ENCODE assay signal across 16 mouse cellular contexts in genomic region chr16:44103806-44104766, GRCm38 (mm10). TPM values are rescaled to one million over a fixed set of nuclear protein-coding genes. Genes with fewer than 3 reads are reported as not detected.
A peak's percentile ranks its signal among the peaks of the same experiment; 100 is the strongest.
DNase-seq lines count a peak whose midpoint lies in the region; ATAC-seq and TF ChIP-seq lines count a peak whose summit lies in the region.
"Had no signal": no experiment of that assay in that cellular context is flagged by ENCODE, and none has a peak within 500 bp of the region (broad histone marks: within the 10 kb centered on the region; RNA-seq: fewer than 3 reads in every experiment).

No protein-coding gene starts in this region.

- no peak for ATAC-seq in limb, embryonic 13.5 days (ENCODE audit: low FRiP score, low read depth)
- peak; percentile 72 for ATAC-seq in granulocyte monocyte progenitor cell, adult 5-6 weeks (replicated peaks; ENCODE audit: poor library complexity, severe bottlenecking)
- ATAC-seq: forebrain, embryonic 13.5 days had no signal

- TF ChIP-seq EP300 in CH12.LX (IDR thresholded peaks at IDR 0.05; ENCODE audit: low read length), result no peak

- H3K36me3 ChIP-seq in limb, embryonic 13.5 days, result peaks cover 68% of the 10 kb centered on the region
- H3K36me3 ChIP-seq in limb, embryonic 10.5 days, result peaks cover 79% of the 10 kb centered on the region
- H3K36me3 ChIP-seq in CH12.LX (replicated peaks in 1 of 2; ENCODE audit: control insufficient read depth in 1 of 2, insufficient read depth in 1 of 2, low read length in 1 of 2), result peaks cover 53 to 86% of the 10 kb centered on the region in 2 experiments

- 85% methylated on average over 18 of the region's 18 CpGs for whole genome bisulfite sequencing in limb, embryonic 13.5 days
- WGBS in limb, embryonic 10.5 days, result 90% methylated on average over 18 of the region's 18 CpGs

- no peaks in the 10 kb centered on the region for H3K27me3 ChIP-seq in limb, embryonic 13.5 days
- no peaks in the 10 kb centered on the region for H3K27me3 ChIP-seq in limb, embryonic 10.5 days (ENCODE audit: low read depth, poor library complexity, severe bottlenecking)
- H3K27me3 ChIP-seq in CH12.LX (replicated peaks), result no peaks in the 10 kb centered on the region
- H3K27me3 ChIP-seq: forebrain, embryonic 13.5 days; heart, embryonic 12.5 days; hindbrain, embryonic 13.5 days; liver, embryonic 13.5 days; neural tube, embryonic 12.5 days; stomach, embryonic 15.5 days had no signal

- H3K4me2 ChIP-seq in limb, embryonic 13.5 days (replicated peaks), result no peak overlapping the region
- H3K4me2 ChIP-seq in CH12.LX (ENCODE audit: insufficient read depth, low read depth, poor library complexity, severe bottlenecking), result no peak overlapping the region
- H3K4me2 ChIP-seq: forebrain, embryonic 13.5 days; heart, embryonic 12.5 days; hindbrain, embryonic 13.5 days; liver, embryonic 13.5 days; neural tube, embryonic 12.5 days; stomach, embryonic 15.5 days had no signal

- TF ChIP-seq CTCF in CH12.LX (conservative IDR thresholded peaks at IDR 0.05 in 1 of 2, IDR thresholded peaks at IDR 0.05 in 1 of 2; ENCODE audit: low read depth in 2 of 2, low read length in 2 of 2), result peak; percentile 27 to 30; a peak in 2 of 4 replicates

- no peak for DNase-seq in limb, embryonic 10.5 days (ENCODE audit: low spot score)
- no peak for DNase-seq in CH12.LX (ENCODE audit: extremely low read depth)
- DNase-seq in R1 (ENCODE audit: low read depth, low spot score), result peak; percentile 61
- DNase-seq in cerebellum, adult 9-10 months, result no peak
- no peak for DNase-seq in urinary bladder, postnatal 36 days (ENCODE audit: low spot score in 2 of 2)
- DNase-seq in layer of hippocampus, postnatal 10 days (ENCODE audit: low spot score in 2 of 2), result no peak
- DNase-seq: cerebellum, postnatal 36 days; liver, embryonic 13.5 days had no signal

- H3K79me2 ChIP-seq in CH12.LX (replicated peaks; ENCODE audit: control insufficient read depth, extremely low read depth, insufficient read depth, poor library complexity, severe bottlenecking), result no peaks in the 10 kb centered on the region

- TF ChIP-seq POLR2A in CH12.LX (IDR thresholded peaks at IDR 0.05; ENCODE audit: low read depth, low read length), result no peak

- dilution Hi-C loops in CH12.LX (cut with MboI; ENCODE audit: extremely low pct_ligation_motif_present, extremely low pct_unique_long_range_greater_than_20kb, low sequenced_read_pairs), result no loop called here

- no peaks in the 10 kb centered on the region for H3K9me3 ChIP-seq in limb, embryonic 13.5 days
- no peaks in the 10 kb centered on the region for H3K9me3 ChIP-seq in limb, embryonic 10.5 days (replicated peaks)
- no peaks in the 10 kb centered on the region for H3K9me3 ChIP-seq in CH12.LX (replicated peaks; ENCODE audit: low read length)
- H3K9me3 ChIP-seq: forebrain, embryonic 13.5 days; heart, embryonic 12.5 days; hindbrain, embryonic 13.5 days; liver, embryonic 13.5 days; midbrain, embryonic 10.5 days; neural tube, embryonic 12.5 days; stomach, embryonic 15.5 days had no signal

- no peak overlapping the region for H3K9ac ChIP-seq in limb, embryonic 13.5 days
- H3K9ac ChIP-seq in CH12.LX (ENCODE audit: insufficient read depth, low read depth), result no peak overlapping the region
- H3K9ac ChIP-seq: forebrain, embryonic 13.5 days; heart, embryonic 12.5 days; hindbrain, embryonic 13.5 days; liver, embryonic 13.5 days; neural tube, embryonic 12.5 days; stomach, embryonic 15.5 days had no signal

- no peak for TF ChIP-seq RAD21 in CH12.LX (IDR thresholded peaks at IDR 0.05; ENCODE audit: low read depth, low read length)

- no peak overlapping the region for H3K4me3 ChIP-seq in limb, embryonic 13.5 days
- H3K4me3 ChIP-seq in limb, embryonic 10.5 days, result no peak overlapping the region
- no peak overlapping the region for H3K4me3 ChIP-seq in CH12.LX (replicated peaks in 1 of 3; ENCODE audit: low read depth in 2 of 3, low read length in 2 of 3, poor library complexity in 1 of 3)
- H3K4me3 ChIP-seq: forebrain, embryonic 13.5 days; heart, embryonic 12.5 days; hindbrain, embryonic 13.5 days; liver, embryonic 13.5 days; midbrain, embryonic 10.5 days; neural tube, embryonic 12.5 days; stomach, embryonic 15.5 days had no signal

- in situ Hi-C loops in CH12.LX (cut with MboI; ENCODE audit: low pct_ligation_motif_present, low pct_unique_long_range_greater_than_20kb, low sequenced_read_pairs), result no loop called here

- peak overlapping the region; percentile 28; the same call in 1 of the 2 replicates for H3K27ac ChIP-seq in limb, embryonic 13.5 days
- H3K27ac ChIP-seq in limb, embryonic 10.5 days, result no peak overlapping the region
- H3K27ac ChIP-seq in CH12.LX (ENCODE audit: insufficient read depth, low read depth), result no peak overlapping the region
- H3K27ac ChIP-seq: forebrain, embryonic 13.5 days; hindbrain, embryonic 13.5 days; liver, embryonic 13.5 days; midbrain, embryonic 10.5 days; neural tube, embryonic 12.5 days; stomach, embryonic 15.5 days had no signal

- no peaks in the 10 kb centered on the region for H3K4me1 ChIP-seq in limb, embryonic 13.5 days
- H3K4me1 ChIP-seq in limb, embryonic 10.5 days, result no peaks in the 10 kb centered on the region
- no peaks in the 10 kb centered on the region; a peak in 1 of 4 replicates for H3K4me1 ChIP-seq in CH12.LX (ENCODE audit: control insufficient read depth in 1 of 2, insufficient read depth in 2 of 2)
- H3K4me1 ChIP-seq: forebrain, embryonic 13.5 days; heart, embryonic 12.5 days; hindbrain, embryonic 13.5 days; liver, embryonic 13.5 days; midbrain, embryonic 10.5 days; neural tube, embryonic 12.5 days; stomach, embryonic 15.5 days had no signal

TF ChIP-seq in CH12.LX, 34 proteins besides CTCF, POLR2A, EP300 and RAD21:
- TF ChIP-seq ZC3H11A (IDR thresholded peaks at IDR 0.05; ENCODE audit: low read depth, low read length) (no peak), POLR2AphosphoS2 (IDR thresholded peaks at IDR 0.05; ENCODE audit: low read depth, low read length) (no peak), ETS1 (conservative IDR thresholded peaks at IDR 0.05; ENCODE audit: low read depth, low read length) (no peak), E2F4 (IDR thresholded peaks at IDR 0.05; ENCODE audit: insufficient replicate concordance, low read depth, low read length) (no peak), CHD2 (IDR thresholded peaks at IDR 0.05; ENCODE audit: low read length) (no peak), MXI1 (IDR thresholded peaks at IDR 0.05; ENCODE audit: low read depth, low read length) (no peak), JUND (conservative IDR thresholded peaks at IDR 0.05; ENCODE audit: low read depth, low read length) (no peak), HCFC1 (IDR thresholded peaks at IDR 0.05; ENCODE audit: low read depth, low read length) (no peak), ELF1 (IDR thresholded peaks at IDR 0.05; ENCODE audit: low read depth, low read length) (no peak), JUN (IDR thresholded peaks at IDR 0.05; ENCODE audit: insufficient read depth, low read depth, low read length) (no peak), CHD1 (IDR thresholded peaks at IDR 0.05; ENCODE audit: low read depth, low read length) (no peak), SIN3A (IDR thresholded peaks at IDR 0.05; ENCODE audit: low read length) (no peak), TBP (conservative IDR thresholded peaks at IDR 0.05; ENCODE audit: low read depth, low read length) (no peak), KAT2A (IDR thresholded peaks at IDR 0.05; ENCODE audit: insufficient replicate concordance, low read length) (no peak), ZMIZ1 (IDR thresholded peaks at IDR 0.05; ENCODE audit: low read depth, low read length) (no peak), UBTF (IDR thresholded peaks at IDR 0.05; ENCODE audit: low read depth, low read length) (no peak), MAX (IDR thresholded peaks at IDR 0.05; ENCODE audit: low read length) (no peak), MAFK (IDR thresholded peaks at IDR 0.05; ENCODE audit: insufficient replicate concordance, low read length) (no peak), MEF2A (IDR thresholded peaks at IDR 0.05; ENCODE audit: borderline replicate concordance, low read depth, low read length) (no peak)

RNA-seq across cellular contexts. Expression of gene Atp6v1a, which starts 35.4 kb away (rescaled TPM):
- polyA plus RNA-seq in limb, embryonic 13.5 days (2015; fragmentation: Nextera tagmentation; extraction: Ambion mirVana), result 44.2 and 46.2 TPM in 2 replicates
- 32.6 and 34.4 TPM in 2 replicates for polyA plus RNA-seq in limb, embryonic 10.5 days (2016; fragmentation: Nextera tagmentation; extraction: Ambion mirVana)
- total RNA-seq in CH12.LX (2012; rRNA removed), result 72.4 and 78.5 TPM in 2 replicates
- total RNA-seq in CH12.LX (2014; rRNA removed), result 104 and 113 TPM in 2 replicates
- polyA plus RNA-seq in CH12.LX (2012; ENCODE audit: insufficient read length, low read depth), result 71.2 and 75.0 TPM in 2 replicates
- 34.9 and 41.3 TPM in 2 replicates for total RNA-seq in granulocyte monocyte progenitor cell, adult 5-6 weeks (2014; fragmentation: Nextera tagmentation)
- total RNA-seq in granulocyte monocyte progenitor cell, adult 5-6 weeks (2017), result 66.0 and 90.2 TPM in 2 replicates
- 100 to 1,000 TPM; 360 to 444 TPM for total RNA-seq in layer of hippocampus, postnatal 10 days (2021)

RNA-seq across cellular contexts. Expression of gene Naa50, which starts 35.5 kb away (rescaled TPM):
- polyA plus RNA-seq in limb, embryonic 13.5 days (2015; fragmentation: Nextera tagmentation; extraction: Ambion mirVana), result 116 and 122 TPM in 2 replicates
- polyA plus RNA-seq in limb, embryonic 10.5 days (2016; fragmentation: Nextera tagmentation; extraction: Ambion mirVana), result 138 and 141 TPM in 2 replicates
- total RNA-seq in CH12.LX (2012; rRNA removed) (40.1 and 57.5 TPM in 2 replicates), CH12.LX (2014; rRNA removed) (121 and 122 TPM in 2 replicates)
- 186 and 200 TPM in 2 replicates for polyA plus RNA-seq in CH12.LX (2012; ENCODE audit: insufficient read length, low read depth)
- 91.4 and 104 TPM in 2 replicates for total RNA-seq in granulocyte monocyte progenitor cell, adult 5-6 weeks (2014; fragmentation: Nextera tagmentation)
- total RNA-seq in granulocyte monocyte progenitor cell, adult 5-6 weeks (2017), result 121 and 139 TPM in 2 replicates
- 10 to 100 TPM; 53.4 to 54.8 TPM for total RNA-seq in layer of hippocampus, postnatal 10 days (2021)

RNA-seq across cellular contexts. Expression of gene Gramd1c, which starts 40.9 kb away (rescaled TPM):
- polyA plus RNA-seq in limb, embryonic 13.5 days (2015; fragmentation: Nextera tagmentation; extraction: Ambion mirVana), result 6.6 and 7.0 TPM in 2 replicates
- polyA plus RNA-seq in limb, embryonic 10.5 days (2016; fragmentation: Nextera tagmentation; extraction: Ambion mirVana), result 3.4 and 6.3 TPM in 2 replicates
- 1.5 and 1.9 TPM in 2 replicates for total RNA-seq in CH12.LX (2012; rRNA removed)
- 3.9 and 5.1 TPM in 2 replicates for total RNA-seq in CH12.LX (2014; rRNA removed)
- 3.1 and 3.5 TPM in 2 replicates for polyA plus RNA-seq in CH12.LX (2012; ENCODE audit: insufficient read length, low read depth)
- total RNA-seq in granulocyte monocyte progenitor cell, adult 5-6 weeks (2014; fragmentation: Nextera tagmentation), result 1.3 and 2.6 TPM in 2 replicates
- total RNA-seq in granulocyte monocyte progenitor cell, adult 5-6 weeks (2017), result 1.2 and 2.1 TPM in 2 replicates
- total RNA-seq in layer of hippocampus, postnatal 10 days (2021), result 1 to 10 TPM; 5.8 to 6.2 TPM
